Mouse (Mus musculus): ENCODE results near the gene Naa10. TPM values are rescaled to one million over a fixed set of nuclear protein-coding genes. Genes with fewer than 3 reads are reported as not detected.

The Naa10 gene
- polyA plus RNA-seq (2015; fragmentation: Nextera tagmentation; extraction: Ambion mirVana) = 138 and 143 TPM in 2 replicates

DNA sequence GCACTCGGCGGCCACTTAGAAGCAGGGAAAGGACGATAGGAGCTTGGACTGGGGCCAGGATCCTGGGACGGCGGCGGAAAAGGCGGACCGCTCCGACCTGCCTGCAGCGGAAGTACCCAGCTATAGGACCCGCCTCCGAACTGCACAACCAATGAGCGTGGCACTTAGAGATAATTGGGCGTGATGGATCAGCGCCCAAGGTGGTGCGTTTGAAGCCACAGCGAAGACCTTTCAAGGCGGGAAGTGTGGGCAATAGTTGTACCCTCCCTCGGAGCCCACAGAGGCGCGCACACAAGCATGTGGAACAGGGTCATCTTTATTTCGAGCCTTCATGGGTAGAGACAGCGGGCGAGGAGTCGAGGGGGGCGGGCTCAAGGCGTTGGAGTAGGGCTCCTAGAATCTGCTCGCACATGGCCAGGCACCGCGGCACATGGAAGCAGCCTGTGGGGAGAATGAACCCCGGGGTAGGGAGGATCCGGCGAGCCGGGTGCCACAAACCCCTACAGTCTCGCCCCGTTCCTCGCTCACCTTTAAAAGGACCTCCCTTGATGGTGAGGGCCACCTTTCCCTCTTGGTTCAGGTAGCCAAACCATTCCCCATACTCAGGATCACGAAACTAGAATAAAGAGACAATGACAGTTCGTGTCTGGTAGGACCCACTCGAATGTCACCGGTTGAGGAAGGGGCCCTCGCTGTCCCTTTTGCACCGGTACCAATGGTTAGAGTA, at the start of gene Naa10, which contains the start of gene Arhgap4:
Naa10 (minus strand) TSS at position 122 of the 727 bp plus-strand sequence.
Arhgap4 (minus strand) TSS at position 48 of the 727 bp plus-strand sequence.
- H3K9me3 ChIP-seq = no peaks in the 10 kb centered on the region
- 13% methylated on average over 43 of the region's 43 CpGs for WGBS
- ATAC-seq (ENCODE audit: borderline replicate concordance, extremely low read depth, low FRiP score, low TSS enrichment) = peak; percentile 98
- peak within 1 kb of the TSS; percentile 58 for H3K4me3 ChIP-seq
- H3K4me1 ChIP-seq = 0 out of 2 replicates have a peak, but pooled peaks cover 4% of the 10 kb centered on the region
- H3K27me3 ChIP-seq = no peaks in the 10 kb centered on the region
- H3K36me3 ChIP-seq = peaks cover 8% of the 10 kb centered on the region; the same call in 1 of the 2 replicates
- H3K9ac ChIP-seq = peak within 1 kb of the TSS; percentile 63
- peak within 1 kb of the TSS; percentile 82 for H3K27ac ChIP-seq
- H3K4me2 ChIP-seq = peak within 1 kb of the TSS; percentile 74

DNA sequence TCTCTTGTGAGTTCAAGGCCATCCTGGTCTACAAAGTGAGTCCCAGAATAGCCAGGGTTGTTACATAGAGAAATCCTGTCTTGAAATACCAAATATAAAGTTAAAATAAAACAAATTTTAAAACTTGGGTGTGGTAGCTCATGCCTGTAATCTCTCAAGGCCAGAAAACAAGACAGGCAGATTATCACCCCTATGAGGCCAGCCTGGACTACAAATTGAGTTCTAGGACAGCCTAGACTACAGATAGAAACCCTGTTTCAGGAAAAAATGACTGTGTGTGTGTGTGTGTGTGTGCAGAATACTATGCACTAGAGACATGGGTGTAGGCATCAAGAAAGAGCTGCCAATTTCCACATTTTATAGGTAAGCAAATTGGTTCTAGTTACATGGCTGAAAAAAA, 49.0 kb upstream of the Naa10 start:
- Histone ChIP-seq H3K9me3 (no peaks in the 10 kb centered on the region), H3K27ac (no peak overlapping the region), H3K9ac (no peak overlapping the region), H3K4me2 (no peak overlapping the region), H3K27me3 (no peaks in the 10 kb centered on the region), H3K4me1 (0 out of 2 replicates have a peak, but pooled peaks cover 2% of the 10 kb centered on the region), H3K36me3 (no peaks in the 10 kb centered on the region), H3K4me3 (no peak overlapping the region)
- no peak for ATAC-seq (ENCODE audit: borderline replicate concordance, extremely low read depth, low FRiP score, low TSS enrichment)

GRCm38 (mm10) chrX:73969729-73970128, 48.0 kb upstream of the Naa10 start:
- WGBS = 82% methylated on average over 2 of the region's 2 CpGs
- Histone ChIP-seq H3K27me3 (no peaks in the 10 kb centered on the region), H3K9ac (no peak overlapping the region), H3K27ac (no peak overlapping the region), H3K9me3 (no peaks in the 10 kb centered on the region), H3K4me3 (no peak overlapping the region), H3K36me3 (no peaks in the 10 kb centered on the region), H3K4me1 (0 out of 2 replicates have a peak, but pooled peaks cover 2% of the 10 kb centered on the region), H3K4me2 (no peak overlapping the region)
- no peak for ATAC-seq (ENCODE audit: borderline replicate concordance, extremely low read depth, low FRiP score, low TSS enrichment)

- Histone ChIP-seq H3K4me3 (no peak overlapping the region), H3K9me3 (no peaks in the 10 kb centered on the region), H3K4me2 (no peak overlapping the region), H3K9ac (no peak overlapping the region), H3K4me1 (peaks cover 6% of the 10 kb centered on the region), H3K27me3 (no peaks in the 10 kb centered on the region), H3K36me3 (no peaks in the 10 kb centered on the region), H3K27ac (no peak overlapping the region)
- 92% methylated on average over 1 of the region's 1 CpGs for WGBS
- ATAC-seq (ENCODE audit: borderline replicate concordance, extremely low read depth, low FRiP score, low TSS enrichment) = no peak
Observed at GRCm38 (mm10) chrX:73969167-73969566, 47.4 kb upstream of the Naa10 start.

- Histone ChIP-seq H3K36me3 (no peaks in the 10 kb centered on the region), H3K4me1 (peaks cover 18% of the 10 kb centered on the region), H3K27ac (peak overlapping the region; percentile 99), H3K4me2 (peak overlapping the region; percentile 53), H3K27me3 (no peaks in the 10 kb centered on the region), H3K9me3 (no peaks in the 10 kb centered on the region), H3K4me3 (peak overlapping the region; percentile 59), H3K9ac (peak overlapping the region; percentile 59)
- peak; percentile 88 for ATAC-seq (ENCODE audit: borderline replicate concordance, extremely low read depth, low FRiP score, low TSS enrichment)
- WGBS = 16% methylated on average over 48 of the region's 60 CpGs
Observed at GRCm38 (mm10) chrX:73967177-73968075, 45.7 kb upstream of the Naa10 start.

DNA sequence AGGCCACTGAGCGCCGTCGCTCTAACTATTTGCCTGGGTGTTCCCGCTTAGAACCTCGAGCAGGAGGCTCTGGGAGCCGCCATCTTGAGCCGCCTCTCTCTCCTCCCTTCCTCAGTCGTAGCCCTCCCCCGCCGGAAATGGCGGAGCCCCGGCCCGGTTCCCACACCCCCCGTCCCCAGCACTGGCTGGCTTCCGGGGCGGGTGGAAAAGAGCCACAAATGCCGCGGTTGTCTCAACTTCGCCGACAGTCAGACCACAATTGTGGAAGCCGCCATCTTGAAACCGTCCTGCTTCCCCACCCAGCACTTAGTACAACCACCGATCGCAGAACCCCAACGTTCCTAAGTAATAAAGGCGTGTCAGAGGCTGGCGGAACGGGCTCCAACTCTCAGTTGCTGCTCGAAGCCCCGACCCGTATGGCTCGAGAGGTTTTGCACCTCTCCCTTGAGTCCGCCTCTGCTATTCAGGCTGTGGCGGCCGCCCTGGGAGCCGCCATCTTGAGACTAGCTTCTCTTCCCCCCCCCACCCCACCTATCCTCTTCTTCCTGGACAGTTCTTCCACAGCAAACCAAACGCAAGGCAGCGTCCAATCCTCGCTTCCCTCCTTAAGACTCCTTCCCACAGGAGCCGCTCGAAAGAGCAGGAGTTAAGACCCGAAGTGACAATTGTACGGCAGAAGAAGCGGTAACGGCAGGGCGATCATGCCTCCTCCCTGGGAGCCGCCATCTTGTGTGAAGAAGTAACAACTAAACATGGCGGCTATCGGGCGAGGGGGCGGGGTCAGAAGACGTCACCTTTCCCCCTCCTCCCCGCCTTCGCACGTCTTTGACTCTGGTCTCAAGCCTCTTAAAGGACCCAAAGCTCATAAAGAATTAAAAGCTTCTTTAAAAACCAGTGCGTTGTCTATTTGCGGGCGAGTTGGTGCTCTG, 44.8 kb upstream of the Naa10 start, which contains the start of gene Hcfc1:
Hcfc1 (minus strand) TSS at position 110 of the 929 bp plus-strand sequence.
- H3K9me3 ChIP-seq = no peaks in the 10 kb centered on the region
- WGBS = 16% methylated on average over 57 of the region's 58 CpGs

GRCm38 (mm10) chrX:73965307-73965706, 43.6 kb upstream of the Naa10 start:
- Histone ChIP-seq H3K27me3 (no peaks in the 10 kb centered on the region), H3K27ac (peak overlapping the region; percentile 99), H3K9me3 (no peaks in the 10 kb centered on the region), H3K9ac (peak overlapping the region; percentile 59), H3K36me3 (no peaks in the 10 kb centered on the region), H3K4me3 (peak overlapping the region; percentile 59), H3K4me1 (peaks cover 18% of the 10 kb centered on the region), H3K4me2 (peak overlapping the region; percentile 70)
- WGBS = 13% methylated on average over 20 of the region's 20 CpGs
- no peak for ATAC-seq (ENCODE audit: borderline replicate concordance, extremely low read depth, low FRiP score, low TSS enrichment)

More for the DNA sequence above, 44.8 kb upstream of the Naa10 start, which contains the start of gene Hcfc1:
- H3K4me3 ChIP-seq = peak within 1 kb of the TSS; percentile 59
- no peaks in the 10 kb centered on the region for H3K27me3 ChIP-seq
- H3K4me1 ChIP-seq = peaks cover 18% of the 10 kb centered on the region
- no peaks in the 10 kb centered on the region for H3K36me3 ChIP-seq
- H3K4me2 ChIP-seq = peak within 1 kb of the TSS; percentile 70
- ATAC-seq (ENCODE audit: borderline replicate concordance, extremely low read depth, low FRiP score, low TSS enrichment) = peak; percentile 73
- peak within 1 kb of the TSS; percentile 59 for H3K9ac ChIP-seq
- H3K27ac ChIP-seq = peak within 1 kb of the TSS; percentile 99

DNA sequence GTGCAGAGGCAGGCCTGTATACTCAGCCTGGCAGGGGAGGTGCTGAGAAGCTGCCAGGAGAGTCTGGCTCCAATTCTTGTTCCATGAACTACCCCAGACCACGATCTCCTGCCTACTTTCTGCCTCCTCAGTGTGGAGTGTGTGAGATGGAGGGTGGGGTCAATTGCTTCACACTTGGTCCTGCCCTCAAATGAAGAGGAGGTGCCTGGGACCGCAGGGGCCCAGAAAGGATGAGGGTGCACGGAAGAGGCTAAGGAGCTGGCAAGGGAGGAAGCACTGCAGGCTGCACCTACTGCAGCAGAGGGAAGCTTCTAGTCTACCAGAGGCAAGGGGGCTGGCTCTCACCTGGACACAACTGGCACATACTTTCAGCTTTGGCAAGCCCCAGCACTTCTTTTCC, 42.6 kb upstream of the Naa10 start:
- H3K36me3 ChIP-seq = peaks cover 2% of the 10 kb centered on the region; the same call in 1 of the 2 replicates
- H3K9ac ChIP-seq = peak overlapping the region; percentile 59
- H3K4me2 ChIP-seq = peak overlapping the region; percentile 70
- H3K9me3 ChIP-seq = no peaks in the 10 kb centered on the region
- peak overlapping the region; percentile 59 for H3K4me3 ChIP-seq
- no peaks in the 10 kb centered on the region for H3K27me3 ChIP-seq
- ATAC-seq (ENCODE audit: borderline replicate concordance, extremely low read depth, low FRiP score, low TSS enrichment) = no peak
- peak overlapping the region; percentile 41; the same call in 1 of the 2 replicates for H3K27ac ChIP-seq
- 26% methylated on average over 3 of the region's 3 CpGs for WGBS
- peaks cover 18% of the 10 kb centered on the region for H3K4me1 ChIP-seq

DNA sequence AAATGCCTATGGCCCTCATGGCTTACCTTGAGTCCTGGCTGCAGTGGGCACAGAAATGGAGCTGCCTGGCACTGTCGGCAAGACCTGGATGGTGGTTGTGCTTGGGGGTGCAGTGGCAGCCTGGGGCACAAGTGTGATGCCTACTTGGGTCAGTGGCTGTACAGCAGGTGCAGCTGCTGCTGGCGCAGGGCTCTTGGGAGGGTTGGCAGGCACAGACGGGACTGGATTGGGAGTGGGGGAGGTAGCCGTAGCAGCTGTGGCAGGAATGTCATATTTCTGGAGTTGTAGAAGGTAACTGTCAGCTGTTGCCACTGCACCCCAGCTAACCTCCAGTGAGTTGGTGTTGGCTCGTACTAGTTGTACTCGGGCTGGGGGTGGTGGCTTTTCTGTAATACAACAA, 33.2 kb upstream of the Naa10 start:
- no peak for ATAC-seq (ENCODE audit: borderline replicate concordance, extremely low read depth, low FRiP score, low TSS enrichment)
- Histone ChIP-seq H3K27me3 (no peaks in the 10 kb centered on the region), H3K4me2 (no peak overlapping the region), H3K4me3 (no peak overlapping the region), H3K36me3 (peaks cover 85% of the 10 kb centered on the region), H3K27ac (no peak overlapping the region), H3K4me1 (no peaks in the 10 kb centered on the region), H3K9ac (no peak overlapping the region), H3K9me3 (no peaks in the 10 kb centered on the region)
- 90% methylated on average over 6 of the region's 6 CpGs for WGBS

DNA sequence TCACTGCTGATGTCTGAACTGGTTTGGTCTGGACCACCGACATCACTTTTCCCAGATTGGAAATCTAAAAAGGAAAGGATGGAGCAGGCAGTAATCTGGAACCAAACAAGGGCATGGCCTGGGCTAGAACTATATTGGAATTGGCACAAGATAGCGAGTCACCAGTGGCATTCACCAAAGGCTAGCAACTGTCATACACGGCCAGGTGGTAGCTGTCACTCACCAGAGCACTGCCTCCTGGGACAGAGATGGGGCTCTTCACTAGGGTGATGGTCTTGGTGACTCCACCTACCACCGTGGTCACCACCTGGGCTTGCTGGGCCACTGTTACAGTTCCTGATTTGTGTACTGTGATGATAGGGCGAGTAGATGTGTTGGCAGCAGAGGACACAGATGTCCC, 30.9 kb upstream of the Naa10 start:
- H3K4me2 ChIP-seq = no peak overlapping the region
- WGBS = 78% methylated on average over 5 of the region's 5 CpGs
- ATAC-seq (ENCODE audit: borderline replicate concordance, extremely low read depth, low FRiP score, low TSS enrichment) = no peak
- H3K9ac ChIP-seq = no peak overlapping the region
- no peak overlapping the region for H3K4me3 ChIP-seq
- no peak overlapping the region for H3K27ac ChIP-seq
- H3K27me3 ChIP-seq = no peaks in the 10 kb centered on the region
- peaks cover 88% of the 10 kb centered on the region for H3K36me3 ChIP-seq
- H3K4me1 ChIP-seq = no peaks in the 10 kb centered on the region
- H3K9me3 ChIP-seq = no peaks in the 10 kb centered on the region

DNA sequence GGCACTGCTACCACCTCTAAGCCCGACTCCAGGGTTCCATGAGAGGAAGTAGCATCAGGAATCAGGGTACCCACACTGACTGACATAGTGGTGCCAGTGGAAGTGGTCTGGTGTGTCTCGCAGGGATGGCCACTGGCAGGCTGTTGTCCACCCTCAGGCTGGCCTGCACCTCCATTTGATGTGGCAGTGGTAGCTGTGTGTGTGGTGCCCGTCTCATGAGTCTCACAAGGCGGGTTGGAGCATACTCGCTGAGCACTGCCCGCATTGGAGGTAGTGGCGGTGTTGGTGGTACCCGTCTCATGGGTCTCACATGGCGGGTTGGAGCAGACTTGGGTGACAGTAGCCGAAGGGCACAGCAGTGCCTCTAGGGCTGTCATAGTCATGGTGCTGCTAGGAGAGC, 27.6 kb upstream of the Naa10 start:
- no peak for ATAC-seq (ENCODE audit: borderline replicate concordance, extremely low read depth, low FRiP score, low TSS enrichment)
- H3K9me3 ChIP-seq = no peaks in the 10 kb centered on the region
- H3K9ac ChIP-seq = no peak overlapping the region
- H3K4me3 ChIP-seq = no peak overlapping the region
- peaks cover 93% of the 10 kb centered on the region for H3K36me3 ChIP-seq
- H3K27ac ChIP-seq = no peak overlapping the region
- H3K4me2 ChIP-seq = no peak overlapping the region
- H3K27me3 ChIP-seq = no peaks in the 10 kb centered on the region
- WGBS = 90% methylated on average over 10 of the region's 10 CpGs
- H3K4me1 ChIP-seq = no peaks in the 10 kb centered on the region
